Mouse (Mus musculus) ES-E14 (cell line): ENCODE measurements at regions not wholly inside any gene's neighbourhood (a gene's known extent, or its start where the extent isn't known, plus 50 kb on each side); places are given as distances from the start of the nearest gene placed in this dataset.

ENCODE experiments used
- HCFC1 ChIP-seq: IDR thresholded peaks from 2 replicates; pipeline ENCODE4 v1.6.1; 2012; ENCODE audit warnings: low read length, inconsistent platforms, borderline replicate concordance; ENCODE audit not compliant: insufficient read depth
- MAFK ChIP-seq: IDR thresholded peaks from 2 replicates; pipeline ENCODE4 v1.6.1; 2014; ENCODE audit warnings: mild to moderate bottlenecking, low read depth, low read length, inconsistent platforms; ENCODE audit not compliant: insufficient read depth
- ZNF384 ChIP-seq: IDR thresholded peaks from 2 replicates; pipeline ENCODE4 v1.6.1; 2012; ENCODE audit warnings: low read depth, low read length, inconsistent platforms

DNA sequence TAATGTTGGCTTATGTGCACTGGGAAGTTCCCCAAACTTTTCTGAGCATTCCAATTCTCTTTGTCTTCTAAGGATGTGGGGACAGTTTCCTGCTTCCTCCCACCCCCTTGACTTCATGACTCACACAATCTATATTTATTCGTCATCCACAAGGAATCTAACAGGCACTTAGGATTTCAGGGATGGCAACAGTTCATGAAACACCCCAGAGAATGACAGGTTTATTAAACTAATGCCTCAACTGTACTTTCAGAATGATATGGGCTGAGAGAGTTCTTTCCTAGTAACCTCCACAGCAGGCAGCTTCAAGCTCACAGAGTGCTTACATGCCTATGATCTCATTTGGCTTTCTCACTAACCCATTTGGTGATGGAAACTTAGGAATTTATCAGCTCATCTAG lies 230.1 kb downstream of the 9330182O14Rik start:
- TF ChIP-seq MAFK, result no peak
- no peak for TF ChIP-seq HCFC1
- no peak for TF ChIP-seq ZNF384
